Mouse (Mus musculus) left cerebral cortex, adult 18-20 months (tissue): Measurements from ENCODE around the gene Spon1. TPM values are rescaled to one million over a fixed set of nuclear protein-coding genes. Genes with fewer than 3 reads are reported as not detected.

ENCODE experiments used
- DNase-seq, 2 experiments: peaks; one replicate each; pipeline ENCODE4 v3.0.0; 2021 to 2022; ENCODE audit warnings: low spot score in 2 of 2, mixed read lengths in 1 of 2
- total RNA-seq, 2 experiments: library from RNA; stranded (reverse); gene quantifications; 2 replicates each; pipeline ENCODE4 v1.2.3; 2021

Gene Spon1
- total RNA-seq, 2 experiments from 2014 or later: 32.7 to 40.2 TPM

DNA sequence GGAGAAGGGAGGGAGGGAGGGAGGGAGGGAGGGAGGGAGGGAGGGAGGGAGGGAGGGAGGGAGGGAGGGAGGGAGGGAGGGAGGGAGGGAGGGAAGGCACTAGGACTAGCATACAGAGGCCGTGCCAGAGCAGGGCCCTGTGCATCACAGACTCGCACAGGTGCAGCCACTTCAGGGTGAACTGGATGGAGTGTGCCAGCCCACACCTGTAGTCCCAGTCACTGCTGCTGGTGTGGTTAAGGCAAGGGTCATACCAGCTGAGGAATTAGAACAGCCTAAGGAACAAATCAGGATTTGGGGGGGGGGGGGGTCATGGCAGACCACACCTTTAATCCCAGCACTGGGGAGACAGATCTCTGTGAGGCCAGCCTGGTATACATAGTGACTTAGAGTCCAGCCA, 317.3 kb downstream of the Spon1 start:
- no peak for DNase-seq

DNA sequence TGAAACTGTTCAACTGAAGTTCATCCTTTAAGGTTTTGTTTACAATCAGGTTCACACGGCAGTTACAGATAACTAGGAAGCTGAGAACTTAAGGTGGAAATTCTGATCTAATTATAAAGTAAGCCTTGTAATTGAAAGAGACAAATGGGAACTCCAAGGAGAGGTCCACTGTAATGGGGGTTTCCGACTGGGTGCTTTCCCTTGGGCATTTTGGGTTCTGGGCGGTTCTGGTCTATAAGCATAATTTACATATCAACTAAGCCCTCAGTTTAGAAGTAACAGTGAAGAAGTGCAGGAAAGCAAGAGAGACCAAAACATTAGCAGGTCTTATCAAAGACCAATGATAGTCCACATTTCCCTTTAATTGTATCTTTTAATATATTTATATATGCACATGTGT, 318.0 kb downstream of the Spon1 start:
- no peak for DNase-seq

GRCm38 (mm10) chr7:114086021-114086710, 320.4 kb downstream of the Spon1 start:
- DNase-seq: no peak

DNA sequence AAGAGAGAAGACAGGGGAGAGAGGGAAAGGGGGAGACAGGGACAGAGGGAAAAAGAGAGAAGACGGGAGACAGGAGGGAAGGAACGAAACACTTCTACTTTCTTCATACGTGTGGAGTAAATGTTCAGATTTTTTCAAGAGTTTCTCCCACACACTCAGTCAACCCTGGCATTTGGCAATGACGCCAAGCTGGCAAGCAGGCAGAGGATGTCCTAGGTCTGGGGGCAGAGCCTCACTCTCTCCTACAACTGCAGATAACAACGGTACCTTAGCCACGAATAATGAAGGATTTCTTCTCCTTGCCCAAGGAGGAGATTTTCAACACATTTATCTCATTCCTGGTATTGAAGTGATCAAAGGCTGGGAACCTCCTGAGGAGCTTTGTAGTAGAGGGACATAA, 321.5 kb downstream of the Spon1 start:
- peak; percentile 40 to 43 for DNase-seq

GRCm38 (mm10) chr7:114087986-114088385, 322.2 kb downstream of the Spon1 start:
- DNase-seq: no peak

DNA sequence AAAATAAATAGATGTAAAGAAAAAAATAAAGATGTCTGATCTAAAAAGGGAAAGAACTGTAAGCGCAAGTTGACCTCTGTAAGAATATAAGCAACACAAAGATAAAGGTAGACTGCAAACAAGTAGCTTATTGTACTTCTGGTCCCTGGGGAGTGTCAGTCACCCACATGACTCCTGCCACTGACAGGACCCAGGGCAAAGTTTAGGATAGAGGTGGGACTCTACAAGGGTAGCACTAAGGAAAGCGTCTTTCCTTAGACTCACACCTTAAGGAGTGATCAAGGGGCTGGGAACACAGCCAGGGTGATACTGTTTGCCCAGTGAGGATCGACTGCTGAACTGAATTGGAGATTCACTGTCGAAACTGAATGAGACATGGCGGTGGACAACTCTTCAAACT, 323.1 kb downstream of the Spon1 start:
- DNase-seq: no peak

DNA sequence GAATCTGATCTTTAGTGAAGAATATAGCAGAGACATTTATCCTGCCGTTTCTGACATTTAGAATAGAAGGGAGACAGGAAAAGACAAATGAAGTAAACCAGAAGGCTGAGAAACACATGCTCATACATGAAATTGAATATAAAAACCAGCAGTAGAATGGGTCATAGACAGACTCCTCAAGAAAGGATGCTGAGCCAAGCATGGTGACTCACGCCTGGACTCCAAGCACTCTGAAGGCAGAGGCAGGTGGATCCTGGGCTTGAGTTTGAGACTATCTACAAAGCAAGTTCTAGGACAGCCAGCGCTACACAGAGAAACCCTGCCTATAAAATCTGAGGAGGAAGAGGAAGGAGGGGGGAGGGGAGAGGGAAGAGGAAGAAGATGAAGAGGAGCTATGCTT, 324.4 kb downstream of the Spon1 start:
- DNase-seq: no peak

GRCm38 (mm10) chr7:114090892-114091545, 325.2 kb downstream of the Spon1 start:
- DNase-seq: no peak
